Mouse (Mus musculus) urinary bladder, adult 18-20 months (tissue): ENCODE measurements around the gene Tmem63a.
"Not testable (repeated sequence)": the region's sequence is repeated elsewhere in the genome, so short reads cannot be mapped to it uniquely, and the experiment has no call there.

Experiments
- DNase-seq, 2 experiments: peaks; one replicate each; pipeline ENCODE4 v3.0.0; 2022; ENCODE audit warnings: low spot score in 2 of 2, mixed read lengths in 2 of 2

Gene Tmem63a

DNA sequence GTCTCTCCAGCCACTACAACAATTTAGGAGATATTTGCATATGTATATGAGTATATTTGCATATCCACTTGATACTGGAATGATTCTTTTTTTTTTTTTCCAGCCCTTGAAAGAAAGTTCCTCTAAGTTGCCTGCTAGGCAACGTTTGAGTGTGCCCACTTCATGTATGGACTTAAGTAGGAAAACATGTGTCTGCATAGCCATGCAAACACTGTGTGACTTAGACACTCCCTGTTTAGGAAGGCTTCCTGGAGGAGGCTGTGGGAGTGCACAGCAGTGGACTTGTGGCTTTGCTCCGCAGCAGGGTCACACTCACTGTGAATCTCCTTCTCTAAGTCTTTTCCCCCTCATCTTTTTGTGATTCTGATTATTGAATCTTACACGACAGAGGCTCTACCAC is 16.7 kb downstream of the Tmem63a start:
- DNase-seq = no peak

DNA sequence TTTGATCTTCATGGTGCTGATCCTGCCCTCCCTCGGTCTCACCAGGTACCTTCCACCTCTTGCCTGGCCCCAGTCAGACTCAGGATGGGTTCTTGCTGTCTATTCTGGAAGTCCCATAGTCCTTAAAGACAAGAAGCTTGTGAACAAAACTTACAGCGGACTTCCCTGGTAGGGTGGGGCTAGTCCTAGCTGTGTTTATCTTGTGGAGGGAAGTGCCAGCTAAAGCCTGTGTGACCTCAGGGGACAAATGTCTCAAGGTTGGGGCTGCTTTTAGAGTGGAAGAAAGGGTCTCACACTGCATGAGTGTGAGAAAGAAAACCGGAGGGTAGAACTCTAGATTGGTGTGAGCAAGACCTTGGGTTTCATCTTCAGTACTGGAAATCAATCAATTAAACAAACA is 23.6 kb downstream of the Tmem63a start:
- DNase-seq = no peak

DNA sequence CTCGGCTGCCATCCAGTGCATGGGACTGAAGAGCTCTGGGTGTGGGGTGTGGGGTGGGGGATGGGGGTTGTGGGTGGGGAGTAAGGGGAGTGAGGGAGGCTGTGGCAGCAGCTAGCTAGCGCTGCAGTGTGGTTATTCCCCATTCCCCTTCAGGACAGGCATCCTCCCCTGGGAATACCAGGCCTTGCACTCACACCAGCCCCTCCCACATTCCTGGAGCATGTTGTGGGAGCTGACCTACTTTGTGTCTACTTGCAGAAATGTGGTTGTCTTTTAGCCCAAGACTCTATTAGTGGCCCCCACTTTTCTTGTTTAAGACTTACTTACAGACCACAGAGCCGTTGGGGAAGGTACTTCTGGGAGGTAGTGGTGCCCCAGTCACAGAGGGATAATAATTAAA is 24.4 kb downstream of the Tmem63a start:
- no peak for DNase-seq

DNA sequence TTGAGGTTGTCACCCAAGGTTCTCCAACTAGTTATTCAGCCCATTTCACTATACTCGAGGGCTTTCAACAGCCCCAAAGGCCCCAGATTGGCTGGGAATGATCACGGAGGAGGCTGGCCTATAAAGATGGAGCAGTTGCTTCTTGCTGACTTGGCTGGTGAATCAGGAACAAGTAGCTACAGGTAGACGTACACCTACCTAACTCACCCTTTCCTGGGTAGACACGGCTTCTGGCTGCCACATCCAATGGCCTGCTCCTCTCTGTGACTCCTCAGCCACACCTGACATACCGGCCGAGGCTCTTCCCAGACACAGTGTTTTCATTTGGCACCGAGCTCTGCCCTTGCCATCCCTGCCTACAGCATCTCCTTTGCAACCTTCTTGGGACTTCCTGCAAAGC is 25.1 kb downstream of the Tmem63a start:
- no peak for DNase-seq

DNA sequence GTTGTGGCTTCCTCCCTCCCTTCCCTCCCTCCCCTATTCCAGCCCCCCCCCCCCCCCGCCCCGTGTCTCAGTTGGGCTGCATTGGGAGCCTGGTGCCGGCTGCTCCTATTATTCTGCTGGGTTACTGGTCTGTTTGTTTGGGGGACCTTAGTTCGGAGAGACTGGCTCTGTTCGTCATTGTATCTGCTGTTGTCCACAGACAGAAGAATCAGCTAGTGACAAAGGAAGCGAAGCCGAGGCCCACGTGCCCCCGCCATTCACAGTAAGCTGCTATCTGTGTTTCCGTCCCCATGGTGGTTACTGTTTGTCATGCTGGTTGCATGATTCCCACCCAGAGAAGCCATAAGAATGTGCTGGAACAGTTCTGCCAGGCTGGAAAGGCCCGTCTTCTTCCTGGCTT is 30.8 kb downstream of the Tmem63a start:
- DNase-seq = no peak

DNA sequence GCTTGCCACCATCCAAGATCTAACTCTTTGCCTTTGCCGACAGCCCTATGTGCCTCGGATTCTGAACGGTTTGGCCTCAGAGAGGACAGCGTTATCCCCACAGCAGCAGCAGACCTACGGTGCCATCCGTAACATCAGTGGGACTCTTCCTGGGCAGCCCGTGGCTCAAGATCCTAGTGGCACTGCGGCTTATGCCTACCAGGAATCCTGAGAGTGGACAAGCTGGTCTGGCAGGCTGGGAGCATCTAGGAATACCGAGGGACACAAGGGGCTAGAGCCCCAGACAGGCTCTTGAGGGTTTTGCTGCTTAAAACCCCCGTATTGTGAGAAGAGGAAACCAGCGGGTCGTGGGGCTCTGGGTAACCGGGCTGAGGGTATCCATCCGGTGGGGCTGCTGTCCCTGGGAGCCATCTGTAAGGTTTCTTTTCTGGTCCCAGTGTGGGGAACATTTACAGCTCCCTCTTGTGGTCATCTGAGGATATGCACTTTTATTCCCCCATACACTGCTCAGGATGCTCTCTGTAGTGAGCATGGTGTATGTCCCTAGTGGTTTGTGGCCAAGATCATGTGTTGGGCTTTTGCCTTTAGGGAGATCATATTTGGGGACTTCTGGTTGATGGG is 32.1 kb downstream of the Tmem63a start:
- DNase-seq = no peak

DNA sequence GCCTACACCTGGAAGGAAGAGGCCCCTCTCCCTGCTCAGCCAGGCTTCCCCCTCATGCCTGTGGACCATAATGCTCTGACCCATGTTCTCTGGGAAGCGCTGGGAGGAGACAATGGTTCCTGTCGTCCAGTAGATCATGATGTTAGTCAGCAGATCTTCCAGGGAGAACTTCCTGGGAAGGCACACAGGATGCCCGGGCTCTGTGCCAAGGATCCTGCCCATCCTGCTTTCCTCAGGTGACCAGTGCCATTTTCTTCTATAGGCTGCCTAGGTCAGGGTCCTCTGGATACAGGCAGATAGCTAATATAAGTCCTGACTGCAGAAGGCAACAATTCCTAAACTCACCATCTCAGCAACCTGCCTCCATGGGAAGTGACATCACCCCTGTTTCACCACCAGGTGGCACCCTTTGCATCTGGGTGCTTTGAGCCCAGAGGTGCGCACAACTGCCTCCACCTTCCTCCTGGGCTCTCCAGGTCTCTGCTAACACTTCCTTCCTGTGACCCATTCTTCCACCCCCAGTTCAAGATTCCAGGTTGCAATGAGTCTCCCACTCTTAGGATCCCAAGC is 34.1 kb downstream of the Tmem63a start:
- DNase-seq = no peak

DNA sequence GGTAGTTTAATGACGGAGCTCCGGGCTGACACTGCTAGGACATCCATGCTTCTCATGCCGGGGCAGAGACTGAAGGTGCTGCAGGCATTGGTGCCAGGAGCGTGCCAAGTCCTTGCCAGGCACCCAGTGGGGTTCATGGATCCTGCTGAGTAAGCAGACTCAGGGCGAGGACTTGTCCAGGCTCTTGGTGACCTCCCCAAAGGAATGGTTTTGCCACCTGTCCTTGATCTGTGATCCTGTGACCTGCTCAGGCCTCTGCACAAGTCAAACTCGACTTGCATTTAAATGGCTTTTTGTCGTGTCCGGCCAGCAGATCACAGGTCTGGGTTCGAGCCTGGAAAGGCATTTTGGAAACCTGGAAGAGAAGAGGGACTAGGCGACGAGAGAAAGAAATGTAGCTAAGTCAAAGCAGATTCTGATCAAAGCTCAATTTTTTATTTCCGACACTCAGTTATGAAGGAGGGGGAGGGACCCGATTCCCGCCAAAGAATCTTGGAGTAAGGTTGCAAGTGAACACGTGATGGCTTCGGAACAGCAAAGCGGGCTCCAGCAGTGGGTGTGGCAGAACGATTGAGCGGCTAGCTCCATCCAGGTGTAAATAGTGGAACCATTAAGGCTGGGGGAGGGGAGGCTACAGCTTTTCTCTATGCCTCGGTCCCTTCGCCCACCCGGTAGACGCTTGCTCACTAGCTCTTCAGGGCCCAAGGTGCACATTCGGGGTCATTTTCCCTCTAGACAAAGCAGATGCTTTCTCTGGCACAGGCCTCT is 37.5 kb downstream of the Tmem63a start:
- DNase-seq = no peak

DNA sequence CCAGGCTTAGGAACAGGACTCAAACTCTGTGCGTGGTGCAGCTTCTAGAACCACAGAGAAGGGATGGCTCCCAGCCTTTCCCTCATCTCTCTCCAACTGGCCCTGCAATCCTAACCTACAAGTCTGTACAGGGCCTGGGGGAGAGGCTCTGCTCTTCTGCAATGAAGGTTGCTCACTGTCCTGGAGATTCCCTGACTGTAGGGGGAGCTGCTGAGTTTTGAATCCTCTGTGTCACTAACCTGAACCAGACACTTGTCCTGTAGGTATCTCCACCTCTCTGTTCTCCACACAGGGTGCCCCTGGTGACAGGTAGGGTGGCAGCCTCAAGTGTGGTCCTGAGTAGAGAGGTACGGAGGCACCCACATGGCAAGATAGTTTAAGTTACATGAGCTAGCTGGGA is 38.3 kb downstream of the Tmem63a start:
- no peak for DNase-seq

DNA sequence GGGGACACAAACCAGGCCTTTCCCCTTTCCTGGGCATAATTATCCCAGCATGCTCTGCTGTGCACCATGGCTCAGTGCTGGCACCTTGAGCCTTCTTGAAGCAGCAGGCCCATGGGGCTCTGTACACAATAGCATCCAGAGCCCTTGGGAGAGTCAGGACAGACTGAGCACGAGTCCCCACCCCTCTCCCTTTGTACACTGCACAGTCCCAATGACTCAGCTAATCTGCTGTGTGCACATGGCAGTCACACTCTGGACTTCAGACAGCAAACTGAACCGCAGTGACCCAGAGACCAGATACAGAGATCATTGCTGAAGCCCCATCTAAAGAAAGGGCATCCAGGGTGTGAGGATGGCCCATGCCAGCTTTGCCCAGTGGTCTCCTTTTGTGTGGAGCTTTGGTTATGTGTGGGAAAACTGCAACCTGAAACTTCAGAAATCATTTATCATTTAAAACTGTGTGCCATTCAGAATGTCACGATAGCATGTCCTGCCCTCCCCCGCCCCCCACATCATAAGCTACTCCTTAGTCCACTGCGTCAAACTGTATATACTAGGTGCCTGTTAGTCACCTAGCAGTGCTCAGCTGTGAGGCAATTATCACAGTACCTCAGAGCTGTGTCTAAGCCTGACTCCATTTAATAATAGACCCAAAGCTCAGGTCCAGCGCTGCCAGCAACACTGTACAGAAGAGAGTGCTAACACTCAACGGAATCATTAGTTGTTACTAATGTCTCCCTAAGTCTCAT is 39.3 kb downstream of the Tmem63a start:
- DNase-seq = not testable (repeated sequence)

DNA sequence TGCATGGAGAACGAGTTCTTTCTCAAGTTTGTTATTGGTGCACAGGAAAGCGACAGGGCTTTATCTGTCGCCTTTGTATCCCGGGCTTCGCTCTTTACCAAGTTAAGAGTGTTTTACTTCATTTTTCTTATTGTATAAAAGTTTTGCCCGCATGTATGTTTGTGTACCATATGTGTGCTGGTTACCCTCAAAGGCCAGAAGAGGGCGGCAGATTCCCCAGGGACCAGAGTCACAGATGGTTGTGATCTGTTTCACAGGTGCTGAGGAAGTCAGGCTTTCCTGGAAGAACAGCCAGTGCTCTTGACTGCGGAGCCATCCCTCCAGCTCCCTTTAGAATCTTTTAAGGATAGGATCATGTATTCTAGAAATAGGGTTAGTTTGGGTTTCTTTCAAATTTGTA is 44.6 kb downstream of the Tmem63a start:
- DNase-seq = no peak

DNA sequence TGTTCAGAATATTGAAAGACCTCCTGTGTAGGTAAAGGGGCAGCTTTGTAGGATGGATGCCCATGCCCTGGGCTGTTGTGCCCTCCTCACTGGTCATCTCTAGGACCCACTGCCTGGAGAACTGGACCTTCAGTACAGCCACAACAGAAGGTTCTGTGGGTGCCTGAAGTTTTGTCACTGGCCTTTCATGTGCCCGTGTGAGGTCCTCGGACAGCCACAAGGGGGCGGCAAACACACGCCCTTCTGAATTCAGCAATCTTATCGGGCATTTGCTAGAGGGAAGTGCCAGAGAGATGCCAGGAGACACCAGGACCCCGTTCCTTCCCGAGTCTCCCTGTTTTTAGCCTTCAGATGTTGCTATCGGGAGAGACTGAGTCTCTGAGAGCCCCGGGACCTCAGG is 45.6 kb downstream of the Tmem63a start:
- peak; percentile 56 to 69 for DNase-seq

DNA sequence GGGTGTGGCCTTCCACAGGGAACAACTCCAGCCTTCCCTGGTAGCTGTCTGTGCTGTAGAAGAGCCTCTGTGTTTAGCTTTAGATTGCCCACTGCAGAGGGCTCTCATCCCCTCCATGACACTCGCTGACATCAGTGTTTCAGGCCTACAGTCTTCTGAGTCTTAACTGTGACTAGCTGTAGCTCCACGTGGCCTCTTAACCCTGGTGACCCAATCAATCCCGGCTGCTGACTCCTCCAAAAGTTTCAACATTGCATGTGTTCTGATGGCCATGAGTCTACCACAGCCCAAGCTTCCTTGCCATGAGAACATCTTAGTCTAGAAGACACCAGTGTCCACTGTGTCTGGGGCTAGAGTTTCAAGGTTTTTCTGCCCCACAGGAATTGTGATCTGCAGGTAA is 48.5 kb downstream of the Tmem63a start:
- DNase-seq = no peak

DNA sequence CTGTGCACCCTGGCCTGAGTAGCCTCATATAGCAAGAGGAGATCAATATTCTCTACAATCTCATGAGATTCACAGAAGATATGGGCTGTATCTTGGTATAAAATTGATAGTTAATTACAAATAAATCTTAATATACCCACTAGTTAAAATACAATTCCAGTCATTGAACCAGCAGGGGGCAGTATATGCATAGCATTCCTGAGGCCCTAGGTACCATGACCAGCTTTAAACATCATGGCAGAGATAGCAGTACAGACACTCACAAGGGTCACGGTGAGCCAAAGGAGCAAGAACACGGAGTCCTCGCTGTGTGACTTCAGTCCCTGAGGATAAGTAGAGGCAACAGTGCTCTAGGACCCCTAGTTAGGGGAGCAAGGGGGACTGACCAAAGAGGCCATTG is 50.0 kb downstream of the Tmem63a start:
- DNase-seq = no peak

DNA sequence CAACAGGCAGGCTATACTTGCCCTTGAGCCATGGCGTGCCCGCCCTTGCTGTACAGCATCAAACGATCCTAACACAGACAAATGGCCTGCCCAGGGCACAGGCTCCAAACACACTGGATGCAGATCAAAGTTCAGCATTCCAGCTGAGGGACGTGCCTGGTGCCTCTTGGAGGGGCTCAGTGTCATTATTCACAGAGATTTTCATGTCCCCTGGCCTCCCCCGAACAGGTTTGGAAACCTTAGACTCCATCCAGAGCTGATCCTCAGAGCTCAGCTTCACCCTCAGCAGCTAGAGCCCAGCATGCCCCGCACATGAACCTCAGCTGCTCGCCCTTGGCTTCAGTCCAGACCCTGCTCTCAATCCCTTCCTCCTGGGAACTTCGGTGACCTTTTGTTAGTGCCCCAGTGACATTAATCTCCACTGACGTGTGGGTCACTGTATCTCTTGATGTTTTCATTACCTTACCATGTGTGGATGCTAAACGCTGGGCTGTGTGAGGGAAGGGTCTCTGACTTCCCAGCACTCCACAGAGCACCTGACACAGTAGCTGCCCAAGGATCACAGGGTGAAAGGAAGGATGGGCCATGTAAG is 58.5 kb downstream of the Tmem63a start:
- DNase-seq = no peak

DNA sequence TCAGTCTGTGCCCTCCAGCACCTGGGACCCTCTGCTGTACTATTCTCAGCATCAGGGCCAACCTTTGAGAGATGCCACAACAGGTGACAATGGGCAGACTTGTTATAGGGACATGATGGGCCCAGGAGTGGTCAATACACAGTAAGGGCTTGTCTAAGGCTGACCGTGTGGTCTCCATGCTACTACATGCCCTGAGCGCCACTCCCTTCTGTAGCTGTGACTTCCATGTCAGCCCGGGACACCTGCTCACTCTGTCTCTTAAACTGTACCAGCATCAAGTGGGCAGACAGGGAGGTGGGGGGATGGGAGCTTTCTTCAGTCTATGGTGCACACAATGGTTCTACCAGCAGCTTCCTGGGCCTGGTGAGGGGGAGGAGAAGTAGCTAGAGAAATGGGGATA is 59.1 kb downstream of the Tmem63a start:
- DNase-seq = no peak

DNA sequence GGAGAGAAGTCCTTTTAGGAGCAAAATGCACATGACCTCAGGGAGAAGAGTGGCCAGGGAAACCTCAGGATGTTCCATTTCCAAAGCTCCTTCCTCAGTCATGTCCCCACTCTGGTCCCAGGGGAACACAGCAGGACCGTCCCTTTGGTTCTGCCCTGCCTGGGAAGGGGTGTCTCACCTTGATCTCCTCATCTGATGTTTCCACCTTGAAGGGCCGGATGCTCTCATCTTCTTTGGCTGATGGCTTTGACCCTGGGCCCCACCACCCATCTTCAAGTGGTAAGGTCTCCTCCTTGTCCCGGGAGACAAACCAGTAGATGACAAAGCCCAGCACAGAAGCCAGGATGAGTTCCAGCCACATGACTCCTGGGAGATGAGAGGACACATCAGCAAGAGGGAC is 59.5 kb downstream of the Tmem63a start:
- DNase-seq = no peak

DNA sequence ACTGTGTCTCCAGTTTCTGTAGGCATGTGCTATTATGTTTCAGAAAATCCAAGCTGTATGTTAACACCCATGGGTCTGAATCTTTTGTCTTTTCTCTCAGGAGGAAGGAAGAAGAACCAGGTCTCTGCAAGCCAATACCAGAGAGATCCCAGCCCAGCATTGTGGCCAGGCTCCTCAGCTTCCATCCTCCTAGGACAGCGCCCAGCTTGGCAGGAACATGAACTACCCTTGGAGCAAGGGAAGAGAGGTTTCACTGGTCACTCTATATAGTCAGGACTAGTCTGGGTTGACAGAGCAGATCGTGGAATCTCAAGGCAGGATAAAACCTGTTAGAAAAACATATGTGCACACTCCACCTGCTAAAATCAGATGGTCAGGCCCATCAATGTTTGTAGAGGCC is 61.6 kb downstream of the Tmem63a start:
- no peak for DNase-seq

DNA sequence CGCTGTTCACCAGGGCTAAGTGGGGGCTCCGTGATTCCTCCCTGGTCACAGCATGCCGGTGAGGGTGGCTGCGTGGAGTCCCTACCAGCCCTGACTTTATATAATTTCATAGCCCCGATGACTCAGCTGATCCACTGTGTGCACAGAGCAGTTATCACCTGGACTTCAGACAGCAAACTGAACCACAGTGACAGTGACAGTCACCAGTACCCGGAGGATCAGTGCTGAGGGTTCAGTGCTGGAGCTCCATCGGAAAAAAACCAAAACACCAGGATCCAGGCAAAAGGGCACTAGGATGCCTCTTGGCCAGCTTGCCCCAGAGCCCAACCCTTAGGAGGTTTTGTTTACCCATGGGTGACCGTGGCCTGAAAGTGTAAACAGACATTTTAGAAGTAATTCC is 63.2 kb downstream of the Tmem63a start:
- no peak for DNase-seq

DNA sequence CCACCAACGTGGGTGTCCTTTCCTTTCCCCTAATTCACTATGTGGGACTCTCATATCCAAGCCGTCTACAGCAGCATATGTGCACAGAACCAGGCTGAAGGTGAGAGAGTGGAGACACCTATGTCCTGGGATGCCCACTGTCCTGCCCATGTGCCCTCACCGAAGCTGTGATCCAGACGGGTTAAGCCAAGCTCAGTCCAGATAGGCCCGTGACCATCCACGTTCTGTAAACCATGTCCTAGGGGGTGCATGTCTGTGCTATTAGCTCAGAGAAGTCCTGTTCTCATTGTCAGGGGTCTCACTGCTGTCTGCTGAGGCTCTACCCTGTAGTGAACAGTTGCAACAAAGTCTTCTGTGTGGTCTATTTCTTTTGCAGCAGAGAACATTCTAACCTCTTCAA is 65.7 kb downstream of the Tmem63a start:
- DNase-seq = no peak

DNA sequence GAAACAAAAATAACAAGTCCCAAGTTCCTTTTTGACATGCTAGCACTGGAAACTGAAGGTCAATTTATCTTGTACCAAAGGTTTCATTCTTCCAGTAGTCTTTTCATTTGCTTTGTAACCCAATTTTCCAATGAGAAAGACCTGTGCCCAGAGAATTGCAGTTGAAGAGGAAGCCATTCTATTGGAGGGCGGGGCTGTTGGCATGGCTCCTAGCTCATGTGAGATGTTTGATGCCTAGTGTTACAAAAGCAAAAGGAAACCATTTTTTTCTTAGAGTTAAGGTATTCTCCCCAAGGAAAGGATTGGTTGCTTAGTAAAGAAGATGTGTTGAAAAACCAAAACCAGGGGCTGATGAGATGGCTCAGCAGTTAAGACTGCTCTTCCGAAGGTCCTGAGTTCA is 66.1 kb downstream of the Tmem63a start:
- peak in 1 of 2 experiments; percentile 35 for DNase-seq

DNA sequence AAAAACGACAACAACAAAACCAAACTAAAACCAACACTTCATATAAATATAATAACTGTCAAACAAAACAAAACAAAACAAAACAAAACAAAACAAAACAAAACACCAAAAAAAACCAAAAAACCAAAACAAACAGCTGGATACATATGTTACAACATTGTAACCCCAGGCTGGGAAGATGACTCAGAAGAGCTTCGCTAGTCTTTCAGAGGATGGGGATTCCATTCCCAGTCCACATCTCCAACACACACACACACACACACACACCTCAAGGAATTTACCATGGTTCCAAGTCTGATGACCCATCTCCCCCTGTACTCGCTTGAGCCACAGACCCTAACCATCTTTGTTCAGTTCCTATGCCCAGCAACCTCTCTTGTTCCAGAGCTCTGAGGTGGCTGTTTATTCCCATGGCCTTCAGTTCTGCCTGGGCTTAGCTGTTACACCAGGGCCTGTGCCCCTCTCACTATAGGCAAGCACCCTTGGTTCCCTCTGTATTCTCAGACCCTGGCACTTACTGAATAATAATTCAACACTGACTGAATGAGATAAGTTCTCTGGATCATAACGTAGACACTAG is 67.0 kb downstream of the Tmem63a start:
- no peak for DNase-seq
